Mouse (Mus musculus) stomach, postnatal 0 days (tissue): ENCODE data around the gene Kcnt2. TPM values are rescaled to one million over a fixed set of nuclear protein-coding genes. Genes with fewer than 3 reads are reported as not detected.

ENCODE experiments used
- ATAC-seq: fragments of 200-750 bp; cut with Nextera tagmentation; 2 replicates; pipeline ENCODE4 v1.8.0; 2017; ENCODE audit not compliant: low FRiP score, low TSS enrichment
- DNase-seq: peaks from one replicate; pipeline ENCODE4 v3.0.0-alpha.2; 2016; ENCODE audit warnings: low spot score
- H3K27ac ChIP-seq: fragments of 300-500 bp; sonication (generic); replicated peaks from 2 replicates; pipeline ENCODE4 v1.5.1; 2014; ENCODE audit warnings: mild to moderate bottlenecking, control low read depth
- H3K27me3 ChIP-seq: fragments of 300-500 bp; sonication (generic); 2 replicates; pipeline ENCODE4 v1.6.1; 2014; ENCODE audit warnings: low read length; ENCODE audit not compliant: control insufficient read depth, insufficient read depth
- H3K36me3 ChIP-seq: fragments of 300-500 bp; sonication (generic); 2 replicates; pipeline ENCODE4 v1.6.1; 2014; ENCODE audit warnings: low read length, mixed read lengths; ENCODE audit not compliant: control insufficient read depth, insufficient read depth
- H3K4me1 ChIP-seq: fragments of 300-500 bp; sonication (generic); replicated peaks from 2 replicates; pipeline ENCODE4 v1.6.1; 2014; ENCODE audit warnings: antibody characterized with exemption; ENCODE audit not compliant: control insufficient read depth, insufficient read depth
- H3K4me2 ChIP-seq: fragments of 300-500 bp; sonication (generic); replicated peaks from 2 replicates; pipeline ENCODE4 v1.6.1; 2014; ENCODE audit warnings: low read depth, mild to moderate bottlenecking, control low read depth, moderate library complexity
- H3K4me3 ChIP-seq: fragments of 300-500 bp; sonication (generic); 2 replicates; pipeline ENCODE4 v1.5.1; 2014; ENCODE audit warnings: low read depth, low read length, control low read depth
- H3K9ac ChIP-seq: fragments of 300-500 bp; sonication (generic); 2 replicates; pipeline ENCODE4 v1.6.1; 2014; ENCODE audit warnings: mild to moderate bottlenecking, low read length, control low read depth, mixed read lengths
- H3K9me3 ChIP-seq: fragments of 300-500 bp; sonication (generic); 2 replicates; pipeline ENCODE4 v1.6.1; 2016; ENCODE audit warnings: low read length; ENCODE audit not compliant: control insufficient read depth
- CTCF ChIP-seq: IDR thresholded peaks from 2 replicates; pipeline ENCODE4 v1.5.1; 2016; ENCODE audit warnings: antibody characterized with exemption, low read depth, mild to moderate bottlenecking, moderate library complexity
- EP300 ChIP-seq: optimal IDR thresholded peaks from 2 replicates; pipeline ENCODE3; 2016; ENCODE audit warnings: antibody characterized with exemption
- WGBS: fragments of 180-500 bp; shearing (Covaris S2); extraction: QIAGEN DNeasy Blood & Tissue Kit; methylation state at CpG from one replicate; pipeline ENCODE4 v1.1.7; 2014; 5-methylcytosine and 5-hydroxymethylcytosine counted together
- polyA plus RNA-seq: library from polyadenylated mRNA; unstranded; fragments of >200 nt; fragmentation: Nextera tagmentation; extraction: Ambion mirVana; gene quantifications from 2 replicates; pipeline ENCODE4 v1.2.1, GENCODE M21; 2015

The Kcnt2 gene
- polyA plus RNA-seq, 1 experiment from 2014 or later = 0.57 TPM

DNA sequence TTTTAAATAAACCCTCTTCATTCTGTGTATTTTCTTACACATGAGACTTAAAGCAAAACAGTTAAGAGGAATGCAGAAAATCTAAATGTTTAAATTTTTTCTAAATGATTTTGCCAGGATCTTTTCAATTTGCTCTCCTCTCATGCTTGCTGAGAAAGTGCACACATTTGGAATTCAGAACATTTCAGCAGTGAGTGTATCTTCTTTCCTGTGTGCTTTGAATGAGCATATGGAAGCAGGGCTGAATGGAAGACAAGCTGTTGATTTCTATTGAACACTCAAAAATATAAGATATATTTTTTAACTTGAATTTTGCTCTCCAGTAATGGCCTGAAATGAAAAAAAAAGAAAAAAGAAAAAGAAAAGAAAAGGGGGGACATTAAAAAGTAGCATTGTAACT is 49.5 kb downstream of the Kcnt2 start:
- no peak overlapping the region for H3K4me2 ChIP-seq
- TF ChIP-seq EP300 = no peak
- no peaks in the 10 kb centered on the region for H3K36me3 ChIP-seq
- no peak overlapping the region for H3K4me3 ChIP-seq
- no peak for DNase-seq
- ATAC-seq = no peak
- H3K27ac ChIP-seq = no peak overlapping the region
- H3K9me3 ChIP-seq = no peaks in the 10 kb centered on the region
- H3K27me3 ChIP-seq = no peaks in the 10 kb centered on the region
- no peak overlapping the region for H3K9ac ChIP-seq
- H3K4me1 ChIP-seq = no peaks in the 10 kb centered on the region

DNA sequence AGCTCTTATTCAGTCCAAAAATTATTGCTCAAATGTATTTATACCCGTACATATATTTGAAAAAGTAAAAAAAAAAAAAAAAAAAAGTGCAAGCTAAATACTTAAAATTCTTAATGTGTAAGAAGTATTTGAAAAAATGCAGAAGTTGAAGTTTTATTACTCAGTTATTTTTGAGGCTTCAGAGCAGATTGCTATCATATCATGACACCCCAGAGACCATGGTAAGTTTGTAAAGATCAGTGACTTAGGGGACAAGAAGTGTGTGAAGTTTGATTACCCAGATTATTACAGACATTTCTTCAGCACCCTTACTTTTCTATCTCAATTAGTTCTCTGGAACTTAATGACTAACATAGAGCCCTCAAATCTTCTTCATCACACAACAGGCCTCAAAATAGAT is 58.3 kb downstream of the Kcnt2 start:
- H3K9me3 ChIP-seq = no peaks in the 10 kb centered on the region
- TF ChIP-seq CTCF (no peak), EP300 (no peak)
- WGBS = 91% methylated on average over 1 of the region's 1 CpGs
- no peaks in the 10 kb centered on the region for H3K36me3 ChIP-seq
- no peak for ATAC-seq
- no peak overlapping the region for H3K27ac ChIP-seq
- no peak overlapping the region for H3K9ac ChIP-seq
- no peak for DNase-seq
- no peak overlapping the region for H3K4me3 ChIP-seq
- no peaks in the 10 kb centered on the region for H3K27me3 ChIP-seq
- no peaks in the 10 kb centered on the region for H3K4me1 ChIP-seq
- H3K4me2 ChIP-seq = no peak overlapping the region

DNA sequence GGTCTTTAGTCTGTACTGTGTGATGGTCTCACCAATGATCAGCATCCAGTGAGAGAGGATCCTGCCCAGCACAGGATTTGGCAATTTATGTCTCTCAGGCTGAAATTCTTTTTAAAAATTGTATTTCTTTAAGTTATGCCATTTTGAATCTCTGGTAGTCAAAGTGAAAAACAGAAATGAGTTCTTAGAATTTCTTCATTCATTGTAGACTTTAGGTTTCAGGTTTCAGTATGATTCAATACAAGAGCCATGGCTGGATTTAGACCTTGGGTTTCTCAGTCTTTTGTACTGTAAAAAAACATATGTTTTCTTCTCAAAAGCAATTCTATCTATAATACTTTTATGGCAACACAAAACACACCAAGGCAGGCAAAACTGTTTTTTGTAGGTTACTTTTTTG is 59.4 kb downstream of the Kcnt2 start:
- ATAC-seq = no peak
- no peaks in the 10 kb centered on the region for H3K27me3 ChIP-seq
- H3K36me3 ChIP-seq = no peaks in the 10 kb centered on the region
- H3K9ac ChIP-seq = no peak overlapping the region
- no peaks in the 10 kb centered on the region for H3K9me3 ChIP-seq
- H3K4me1 ChIP-seq = no peaks in the 10 kb centered on the region
- H3K27ac ChIP-seq = no peak overlapping the region
- TF ChIP-seq EP300 (no peak), CTCF (no peak)
- no peak overlapping the region for H3K4me3 ChIP-seq
- no peak for DNase-seq
- no peak overlapping the region for H3K4me2 ChIP-seq

- TF ChIP-seq CTCF (no peak), EP300 (no peak)
- H3K36me3 ChIP-seq = no peaks in the 10 kb centered on the region
- H3K4me1 ChIP-seq = no peaks in the 10 kb centered on the region
- no peak overlapping the region for H3K9ac ChIP-seq
- no peak overlapping the region for H3K4me3 ChIP-seq
- no peak for DNase-seq
- H3K9me3 ChIP-seq = no peaks in the 10 kb centered on the region
- no peak overlapping the region for H3K4me2 ChIP-seq
- no peak for ATAC-seq
- no peaks in the 10 kb centered on the region for H3K27me3 ChIP-seq
- WGBS = 45% methylated on average over 2 of the region's 2 CpGs
- no peak overlapping the region for H3K27ac ChIP-seq
Observed at GRCm38 (mm10) chr1:140306339-140306738, 60.4 kb downstream of the Kcnt2 start.

- no peak for DNase-seq
- Histone ChIP-seq H3K4me3 (no peak overlapping the region), H3K9ac (no peak overlapping the region), H3K27me3 (no peaks in the 10 kb centered on the region), H3K4me2 (no peak overlapping the region), H3K27ac (no peak overlapping the region), H3K9me3 (no peaks in the 10 kb centered on the region), H3K36me3 (no peaks in the 10 kb centered on the region), H3K4me1 (no peaks in the 10 kb centered on the region)
- no peak for TF ChIP-seq EP300
- no peak for TF ChIP-seq CTCF
- WGBS = 66% methylated on average over 2 of the region's 2 CpGs
- ATAC-seq = no peak
Observed at GRCm38 (mm10) chr1:140310739-140311138, 64.8 kb downstream of the Kcnt2 start.

DNA sequence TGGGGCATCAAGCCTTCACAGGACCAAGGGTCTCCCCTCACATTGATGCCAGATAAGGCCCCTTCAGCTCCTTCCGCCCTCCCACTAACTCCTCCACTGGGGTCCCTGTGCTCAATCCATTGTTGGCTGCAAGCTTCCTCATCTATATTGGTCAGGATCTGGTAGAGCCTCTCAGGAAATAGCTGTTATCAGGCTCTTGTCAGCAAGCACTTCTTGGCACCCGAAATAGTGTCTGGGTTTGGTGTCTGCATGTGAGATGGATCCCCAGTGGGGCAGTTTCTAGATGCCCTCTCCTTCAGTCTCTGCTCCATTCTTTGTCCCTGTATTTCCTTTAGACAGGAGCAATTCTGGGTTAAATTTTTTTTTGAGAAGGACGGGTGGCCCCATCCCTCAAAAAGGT is 79.1 kb downstream of the Kcnt2 start:
- no peak overlapping the region for H3K4me3 ChIP-seq
- no peaks in the 10 kb centered on the region for H3K4me1 ChIP-seq
- H3K4me2 ChIP-seq = no peak overlapping the region
- no peak overlapping the region for H3K27ac ChIP-seq
- H3K9ac ChIP-seq = no peak overlapping the region
- H3K9me3 ChIP-seq = no peaks in the 10 kb centered on the region
- 88% methylated on average over 3 of the region's 3 CpGs for WGBS
- no peaks in the 10 kb centered on the region for H3K27me3 ChIP-seq
- ATAC-seq (no peak), DNase-seq (no peak)
- no peak for TF ChIP-seq EP300
- TF ChIP-seq CTCF = no peak
- H3K36me3 ChIP-seq = no peaks in the 10 kb centered on the region

DNA sequence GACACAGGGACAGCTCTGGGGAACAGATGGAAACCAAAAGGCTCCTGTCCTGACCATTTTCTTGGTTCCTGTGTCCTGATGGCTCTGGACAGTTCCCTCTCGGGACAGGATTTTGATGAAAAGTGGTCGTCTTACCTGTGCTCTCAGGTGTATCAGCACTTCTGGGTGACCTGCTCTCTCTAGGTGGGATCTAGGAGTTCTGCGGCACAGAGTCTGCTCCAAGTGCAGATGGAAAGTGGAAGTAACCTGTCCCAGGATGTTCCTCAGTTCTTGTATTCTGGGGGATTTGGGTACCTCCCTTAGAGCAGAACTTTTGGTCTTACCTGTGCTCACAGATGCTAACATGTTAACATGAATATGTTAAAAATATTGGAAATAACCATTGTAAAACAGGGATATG is 80.8 kb downstream of the Kcnt2 start:
- H3K4me1 ChIP-seq = no peaks in the 10 kb centered on the region
- H3K4me3 ChIP-seq = no peak overlapping the region
- DNase-seq = no peak
- H3K27me3 ChIP-seq = no peaks in the 10 kb centered on the region
- no peaks in the 10 kb centered on the region for H3K9me3 ChIP-seq
- H3K27ac ChIP-seq = no peak overlapping the region
- no peak overlapping the region for H3K4me2 ChIP-seq
- 82% methylated on average over 3 of the region's 3 CpGs for WGBS
- ATAC-seq = no peak
- no peaks in the 10 kb centered on the region for H3K36me3 ChIP-seq
- no peak overlapping the region for H3K9ac ChIP-seq
- TF ChIP-seq CTCF = no peak
- no peak for TF ChIP-seq EP300
